ENCODE assay signal across 27 mouse cellular contexts in genomic region chr9:56273576-56273975, GRCm38 (mm10).
A peak's percentile ranks its signal among the peaks of the same experiment; 100 is the strongest.
DNase-seq lines count a peak whose midpoint lies in the region; ATAC-seq and TF ChIP-seq lines count a peak whose summit lies in the region.
"Had no signal": no experiment of that assay in that cellular context is flagged by ENCODE, and none has a peak within 500 bp of the region (broad histone marks: within the 10 kb centered on the region; RNA-seq: fewer than 3 reads in every experiment).

No protein-coding gene starts in this region.

- POLR2A ChIA-PET in Patski (lab: Charles Lee) = no interaction called here

- peak; percentile 80 for ATAC-seq in Patski
- ATAC-seq: CD4-positive, CD25-positive, alpha-beta regulatory T cell, adult 4 months; forebrain, embryonic 13.5 days; intestine, postnatal 0 days had no signal

- TF ChIP-seq CTCF in Patski (IDR thresholded peaks at IDR 0.05) = no peak

- in situ Hi-C loops in Patski (cut with MboI; ENCODE audit: low pct_unique_long_range_greater_than_20kb) = loop anchor here (5.0 kb wide), 1 partner anchor 139 kb away; no protein-coding TSS in a partner anchor

- CTCF ChIA-PET in Patski (lab: Charles Lee) = interaction anchor here (0.7 kb wide), 1 partner anchor 9 kb away, joined by 3 read pairs; no protein-coding TSS in a partner anchor

- no peaks in the 10 kb centered on the region for H3K27me3 ChIP-seq in Patski
- H3K27me3 ChIP-seq: embryonic facial prominence, embryonic 13.5 days; forebrain, embryonic 13.5 days; heart, embryonic 12.5 days; hindbrain, embryonic 13.5 days; limb, embryonic 12.5 days; neural tube, embryonic 15.5 days had no signal

- DNase-seq in 3134 (ENCODE audit: extremely low read depth, insufficient read length, low spot score) (peak; percentile 75), 416B (ENCODE audit: low read depth) (peak; percentile 78), Patski (ENCODE audit: low read depth, low spot score) (peak; percentile 78), liver (no peak)
- peak; percentile 16 for DNase-seq in induced T-regulatory cell, adult 2 months (ENCODE audit: low read depth)
- no peak for DNase-seq in thymus, postnatal 0 days (ENCODE audit: low spot score)
- DNase-seq in left cerebral cortex, adult 8-10 months (ENCODE audit: low spot score in 2 of 2) = no peak
- DNase-seq: adrenal gland, adult 8-10 months; cerebellum, adult 11 months; cerebellum, adult 9-11 months; embryo, embryonic 11 days; heart, adult 2 months; heart, postnatal 4 days; kidney, adult 9 months; kidney, postnatal 10 days; lung, postnatal 10 days; midbrain, embryonic 14.5 days; retina, postnatal 1 day; right cerebral cortex, postnatal 14 days had no signal

Comparison
In these comparisons a context has a peak if more than half of its experiments do, and no peak if none do; other contexts are left out.
1. DNase-seq: peak in 3134 (single experiment), 416B (single experiment), Patski (single experiment) and induced T-regulatory cell, adult 2 months (single experiment); none in thymus, postnatal 0 days (single experiment), liver (single experiment) and left cerebral cortex, adult 8-10 months (0 of 2).